Mouse (Mus musculus): ENCODE data around the gene Chdh. TPM values are rescaled to one million over a fixed set of nuclear protein-coding genes. Genes with fewer than 3 reads are reported as not detected.

The Chdh gene
- polyA plus RNA-seq, 1 experiment from 2014 or later: 0.45 TPM

- no peak overlapping the region for H3K4me2 ChIP-seq
- no peaks in the 10 kb centered on the region for H3K9me3 ChIP-seq
- no peak overlapping the region for H3K4me3 ChIP-seq
- no peak overlapping the region for H3K27ac ChIP-seq
- ATAC-seq (ENCODE audit: insufficient number of reproducible peaks, insufficient read depth, low FRiP score, low TSS enrichment, low read depth): no peak
- no peaks in the 10 kb centered on the region for H3K27me3 ChIP-seq
- no peak overlapping the region for H3K9ac ChIP-seq
- WGBS: 85% methylated on average over 5 of the region's 5 CpGs
- no peaks in the 10 kb centered on the region for H3K36me3 ChIP-seq
- peaks cover 13% of the 10 kb centered on the region for H3K4me1 ChIP-seq
Observed at GRCm38 (mm10) chr14:30016666-30017065, 7.8 kb downstream of the Chdh start.

DNA sequence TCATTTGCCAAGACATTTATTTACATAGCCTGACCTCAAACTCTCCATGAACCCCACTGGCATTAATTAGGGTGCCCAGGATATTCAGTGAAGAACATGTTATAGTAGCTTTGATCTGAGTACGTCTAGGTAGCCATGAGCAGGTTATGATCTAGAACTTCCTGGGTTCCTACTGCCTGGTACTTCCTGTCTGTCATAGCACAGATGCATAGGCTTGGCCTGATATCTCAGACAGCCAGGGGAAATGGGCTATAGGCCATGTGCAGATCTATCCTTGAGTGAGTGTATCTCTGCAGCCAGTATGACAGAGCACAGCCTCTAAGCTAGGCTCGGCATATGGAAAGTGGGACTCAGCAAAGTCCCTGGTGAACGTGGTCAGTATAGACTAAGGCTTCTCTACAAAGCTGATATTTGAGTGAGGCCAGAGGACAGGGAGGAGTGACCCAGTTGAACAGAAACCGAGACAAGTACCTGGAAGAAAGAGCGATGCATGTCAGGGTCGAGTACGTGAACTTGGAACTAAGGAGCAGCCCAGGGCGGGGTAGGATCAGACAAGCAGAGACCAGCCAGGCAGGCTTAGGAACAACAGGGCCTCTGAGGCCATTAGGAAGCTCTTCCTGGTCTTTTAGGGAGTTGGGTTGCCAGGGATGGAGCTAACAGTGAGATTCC is 9.1 kb downstream of the Chdh start:
- no peak for ATAC-seq (ENCODE audit: insufficient number of reproducible peaks, insufficient read depth, low FRiP score, low TSS enrichment, low read depth)
- Histone ChIP-seq H3K9ac (no peak overlapping the region), H3K9me3 (no peaks in the 10 kb centered on the region), H3K4me1 (peaks cover 13% of the 10 kb centered on the region), H3K27ac (no peak overlapping the region), H3K27me3 (no peaks in the 10 kb centered on the region), H3K4me3 (no peak overlapping the region), H3K36me3 (no peaks in the 10 kb centered on the region), H3K4me2 (no peak overlapping the region)
- 87% methylated on average over 8 of the region's 8 CpGs for WGBS

- Histone ChIP-seq H3K4me1 (peaks cover 13% of the 10 kb centered on the region), H3K4me2 (no peak overlapping the region), H3K9ac (no peak overlapping the region), H3K27ac (no peak overlapping the region), H3K9me3 (no peaks in the 10 kb centered on the region), H3K36me3 (no peaks in the 10 kb centered on the region), H3K27me3 (no peaks in the 10 kb centered on the region), H3K4me3 (no peak overlapping the region)
- ATAC-seq (ENCODE audit: insufficient number of reproducible peaks, insufficient read depth, low FRiP score, low TSS enrichment, low read depth): no peak
- 94% methylated on average over 4 of the region's 4 CpGs for WGBS
Observed at GRCm38 (mm10) chr14:30018463-30018801, 9.6 kb downstream of the Chdh start.

DNA sequence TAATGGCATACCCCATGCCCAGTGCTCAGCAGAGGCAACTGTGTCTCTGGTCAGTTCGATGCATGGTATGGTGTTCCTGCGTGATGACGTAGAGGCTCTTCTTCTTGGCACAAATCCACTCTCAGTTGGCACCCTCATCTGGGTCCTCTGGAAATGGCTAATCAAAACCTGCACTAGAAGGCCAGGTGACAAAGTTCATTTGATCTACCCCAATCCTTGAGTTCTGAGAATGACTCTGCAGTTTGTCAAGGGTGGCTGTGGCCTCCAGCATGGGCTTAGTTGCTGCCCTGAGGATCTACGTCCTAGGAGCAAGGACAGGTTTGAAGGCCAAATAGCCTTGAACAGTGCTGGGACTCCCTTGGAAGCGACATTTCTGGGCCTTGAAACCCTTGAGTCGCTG is 10.0 kb downstream of the Chdh start:
- Histone ChIP-seq H3K27ac (no peak overlapping the region), H3K4me2 (no peak overlapping the region), H3K27me3 (no peaks in the 10 kb centered on the region), H3K9me3 (no peaks in the 10 kb centered on the region), H3K9ac (no peak overlapping the region), H3K36me3 (no peaks in the 10 kb centered on the region), H3K4me1 (peaks cover 13% of the 10 kb centered on the region), H3K4me3 (no peak overlapping the region)
- no peak for ATAC-seq (ENCODE audit: insufficient number of reproducible peaks, insufficient read depth, low FRiP score, low TSS enrichment, low read depth)
- WGBS: 91% methylated on average over 6 of the region's 6 CpGs

- H3K27ac ChIP-seq: no peak overlapping the region
- 92% methylated on average over 8 of the region's 8 CpGs for WGBS
Observed at GRCm38 (mm10) chr14:30019375-30019774, 10.6 kb downstream of the Chdh start.

GRCm38 (mm10) chr14:30019792-30020575 is 11.2 kb downstream of the Chdh start:
- peaks cover 10% of the 10 kb centered on the region for H3K4me1 ChIP-seq
- H3K4me2 ChIP-seq: no peak overlapping the region
- H3K9me3 ChIP-seq: no peaks in the 10 kb centered on the region
- no peaks in the 10 kb centered on the region for H3K27me3 ChIP-seq
- 39% methylated on average over 9 of the region's 9 CpGs for WGBS
- no peak overlapping the region for H3K4me3 ChIP-seq
- no peak overlapping the region for H3K27ac ChIP-seq
- H3K36me3 ChIP-seq: no peaks in the 10 kb centered on the region
- no peak overlapping the region for H3K9ac ChIP-seq
- ATAC-seq (ENCODE audit: insufficient number of reproducible peaks, insufficient read depth, low FRiP score, low TSS enrichment, low read depth): no peak

More at GRCm38 (mm10) chr14:30019375-30019774, 10.6 kb downstream of the Chdh start:
- peaks cover 13% of the 10 kb centered on the region for H3K4me1 ChIP-seq
- H3K9me3 ChIP-seq: no peaks in the 10 kb centered on the region
- no peak overlapping the region for H3K4me3 ChIP-seq
- no peaks in the 10 kb centered on the region for H3K27me3 ChIP-seq
- no peak for ATAC-seq (ENCODE audit: insufficient number of reproducible peaks, insufficient read depth, low FRiP score, low TSS enrichment, low read depth)
- no peak overlapping the region for H3K4me2 ChIP-seq
- no peak overlapping the region for H3K9ac ChIP-seq
- H3K36me3 ChIP-seq: no peaks in the 10 kb centered on the region

GRCm38 (mm10) chr14:30022471-30022870 is 13.6 kb downstream of the Chdh start:
- Histone ChIP-seq H3K4me3 (no peak overlapping the region), H3K27ac (no peak overlapping the region), H3K9me3 (no peaks in the 10 kb centered on the region), H3K4me1 (peaks cover 10% of the 10 kb centered on the region), H3K36me3 (no peaks in the 10 kb centered on the region), H3K4me2 (no peak overlapping the region), H3K9ac (no peak overlapping the region), H3K27me3 (no peaks in the 10 kb centered on the region)
- WGBS: 87% methylated on average over 6 of the region's 6 CpGs
- no peak for ATAC-seq (ENCODE audit: insufficient number of reproducible peaks, insufficient read depth, low FRiP score, low TSS enrichment, low read depth)

DNA sequence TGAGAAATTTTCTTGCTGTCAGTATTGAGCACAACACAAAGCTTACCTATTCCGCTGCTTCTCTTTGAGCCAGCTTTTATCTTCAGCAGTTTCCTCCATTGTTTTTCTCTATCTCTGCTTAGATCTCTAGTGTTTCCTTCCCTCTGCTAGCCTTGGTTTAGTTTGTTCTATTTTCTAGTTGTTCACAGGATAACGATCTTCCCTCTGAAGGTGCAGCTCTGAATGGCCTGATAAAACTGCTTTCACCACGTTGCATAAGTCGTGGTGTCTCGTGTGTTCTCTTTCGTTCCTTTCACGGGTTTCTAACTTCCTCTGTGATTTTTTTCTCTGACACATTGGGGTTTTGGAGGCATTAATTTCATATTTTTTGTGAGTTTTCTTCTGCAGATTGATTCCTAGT is 15.6 kb downstream of the Chdh start:
- Histone ChIP-seq H3K27me3 (no peaks in the 10 kb centered on the region), H3K4me3 (no peak overlapping the region), H3K4me1 (peaks cover 10% of the 10 kb centered on the region), H3K27ac (no peak overlapping the region), H3K9ac (no peak overlapping the region), H3K9me3 (no peaks in the 10 kb centered on the region), H3K36me3 (no peaks in the 10 kb centered on the region), H3K4me2 (no peak overlapping the region)
- WGBS: 63% methylated on average over 7 of the region's 7 CpGs
- ATAC-seq (ENCODE audit: insufficient number of reproducible peaks, insufficient read depth, low FRiP score, low TSS enrichment, low read depth): no peak

DNA sequence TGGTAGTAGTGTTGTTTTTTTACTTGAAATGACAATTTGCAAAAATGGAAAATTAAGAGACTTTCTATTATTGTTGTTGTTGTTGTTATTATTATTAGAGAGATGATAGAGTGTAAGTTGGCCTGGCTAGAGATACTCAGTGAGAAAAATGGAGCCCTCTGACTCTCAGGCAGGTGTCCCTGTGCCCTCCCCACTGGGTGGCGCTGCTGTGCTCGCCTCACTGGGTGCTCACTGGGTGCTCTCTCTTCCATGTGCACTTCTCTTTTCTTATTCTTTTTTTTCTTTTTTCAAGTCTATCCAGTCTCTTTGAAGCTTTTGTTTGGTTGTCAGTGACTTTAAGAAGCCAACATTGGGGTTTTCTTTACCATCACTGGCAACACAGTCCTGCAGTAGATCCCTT is 18.6 kb downstream of the Chdh start:
- no peak overlapping the region for H3K4me2 ChIP-seq
- H3K9ac ChIP-seq: no peak overlapping the region
- H3K36me3 ChIP-seq: no peaks in the 10 kb centered on the region
- WGBS: 46% methylated on average over 2 of the region's 2 CpGs
- no peak for ATAC-seq (ENCODE audit: insufficient number of reproducible peaks, insufficient read depth, low FRiP score, low TSS enrichment, low read depth)
- H3K27ac ChIP-seq: no peak overlapping the region
- no peaks in the 10 kb centered on the region for H3K4me1 ChIP-seq
- no peaks in the 10 kb centered on the region for H3K27me3 ChIP-seq
- H3K4me3 ChIP-seq: no peak overlapping the region
- H3K9me3 ChIP-seq: no peaks in the 10 kb centered on the region

GRCm38 (mm10) chr14:30033405-30033804 is 24.6 kb downstream of the Chdh start:
- Histone ChIP-seq H3K27ac (no peak overlapping the region), H3K4me3 (no peak overlapping the region)
- no peak for ATAC-seq (ENCODE audit: insufficient number of reproducible peaks, insufficient read depth, low FRiP score, low TSS enrichment, low read depth)

GRCm38 (mm10) chr14:30038431-30038830 is 29.6 kb downstream of the Chdh start:
- H3K9me3 ChIP-seq: no peaks in the 10 kb centered on the region

More at GRCm38 (mm10) chr14:30033405-30033804, 24.6 kb downstream of the Chdh start:
- 48% methylated on average over 8 of the region's 8 CpGs for WGBS
- H3K9me3 ChIP-seq: no peaks in the 10 kb centered on the region
- no peaks in the 10 kb centered on the region for H3K36me3 ChIP-seq
- H3K4me2 ChIP-seq: no peak overlapping the region
- no peak overlapping the region for H3K9ac ChIP-seq
- no peaks in the 10 kb centered on the region for H3K27me3 ChIP-seq
- no peaks in the 10 kb centered on the region for H3K4me1 ChIP-seq

DNA sequence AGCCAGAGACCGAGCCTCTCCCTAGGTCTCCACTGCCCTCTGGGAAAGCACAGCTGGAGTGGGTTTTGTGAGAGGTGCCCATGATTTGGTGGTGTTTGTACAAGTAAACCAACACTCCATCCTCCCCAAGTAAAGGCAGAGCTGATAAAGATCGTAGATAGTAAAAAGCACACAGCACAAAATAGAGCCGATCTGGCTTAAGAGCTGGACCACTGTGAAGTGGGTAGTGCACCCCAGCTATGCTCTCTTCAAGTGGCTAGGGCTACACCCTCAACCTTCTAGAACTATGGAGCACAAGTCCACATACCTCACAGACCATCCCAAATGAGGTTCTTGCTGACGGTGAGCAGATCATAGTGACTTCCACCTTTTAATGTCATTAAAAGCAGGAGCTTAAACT is 30.6 kb downstream of the Chdh start:
- H3K36me3 ChIP-seq: peaks cover 8% of the 10 kb centered on the region
- H3K27me3 ChIP-seq: no peaks in the 10 kb centered on the region
- H3K4me2 ChIP-seq: no peak overlapping the region
- no peaks in the 10 kb centered on the region for H3K4me1 ChIP-seq
- H3K9me3 ChIP-seq: no peaks in the 10 kb centered on the region
- H3K4me3 ChIP-seq: no peak overlapping the region
- WGBS: 70% methylated on average over 4 of the region's 4 CpGs
- H3K9ac ChIP-seq: no peak overlapping the region
- no peak overlapping the region for H3K27ac ChIP-seq
- no peak for ATAC-seq (ENCODE audit: insufficient number of reproducible peaks, insufficient read depth, low FRiP score, low TSS enrichment, low read depth)

More at GRCm38 (mm10) chr14:30038431-30038830, 29.6 kb downstream of the Chdh start:
- Histone ChIP-seq H3K9ac (no peak overlapping the region), H3K4me2 (no peak overlapping the region), H3K36me3 (peaks cover 8% of the 10 kb centered on the region), H3K27ac (no peak overlapping the region), H3K4me1 (no peaks in the 10 kb centered on the region), H3K27me3 (no peaks in the 10 kb centered on the region), H3K4me3 (no peak overlapping the region)
- ATAC-seq (ENCODE audit: insufficient number of reproducible peaks, insufficient read depth, low FRiP score, low TSS enrichment, low read depth): no peak
- WGBS: 89% methylated on average over 18 of the region's 18 CpGs

Measured in embryonic facial prominence, embryonic 13.5 days (tissue).